Comparison of ENCODE assay signal across 25 mouse cellular contexts in the genomic region with DNA sequence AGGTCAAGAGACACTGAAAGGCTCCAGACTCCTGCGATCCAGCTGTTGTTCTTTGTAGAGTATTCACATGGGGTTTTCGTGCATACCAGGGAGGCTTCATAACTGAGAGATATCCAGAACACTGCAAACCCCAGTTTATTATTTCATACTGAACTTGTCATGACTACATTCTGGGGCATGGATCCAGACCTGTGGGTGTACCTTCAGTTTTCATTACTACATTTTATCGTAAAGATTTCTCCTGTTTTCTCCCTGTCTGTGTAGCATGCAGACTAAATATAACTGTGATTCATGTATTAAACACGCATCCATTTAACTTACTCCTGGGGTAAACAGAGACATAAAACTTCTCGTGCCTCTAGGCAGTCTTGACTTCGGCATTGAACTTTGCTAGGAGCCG.
"Had no signal": no experiment of that assay in that cellular context is flagged by ENCODE, and none has a peak within 500 bp of the region (broad histone marks: within the 10 kb centered on the region; RNA-seq: fewer than 3 reads in every experiment).

No protein-coding gene starts in this region.

- H3K9ac ChIP-seq: hindbrain, embryonic 13.5 days; hindbrain, embryonic 15.5 days; kidney, embryonic 15.5 days; limb, embryonic 13.5 days; limb, embryonic 15.5 days; liver, embryonic 12.5 days; liver, embryonic 14.5 days had no signal

- H3K4me3 ChIP-seq: heart, adult 2 months; hindbrain, embryonic 13.5 days; hindbrain, embryonic 15.5 days; kidney, embryonic 15.5 days; limb, embryonic 13.5 days; limb, embryonic 15.5 days; liver, embryonic 12.5 days had no signal

- H3K4me2 ChIP-seq: heart, embryonic 11.5 days; hindbrain, embryonic 13.5 days; hindbrain, embryonic 15.5 days; kidney, embryonic 15.5 days; limb, embryonic 13.5 days; limb, embryonic 15.5 days; liver, embryonic 12.5 days had no signal

- H3K27ac ChIP-seq: heart, adult 2 months; hindbrain, embryonic 13.5 days; hindbrain, embryonic 15.5 days; hindbrain, postnatal 0 days; kidney, embryonic 15.5 days; kidney, postnatal 0 days; limb, embryonic 13.5 days; limb, embryonic 15.5 days; liver, embryonic 12.5 days; liver, embryonic 14.5 days had no signal

- H3K9me3 ChIP-seq: limb, embryonic 15.5 days had no signal

- ATAC-seq: hindbrain, postnatal 0 days; intestine, embryonic 16.5 days; liver, embryonic 12.5 days had no signal

- H3K27me3 ChIP-seq: hindbrain, embryonic 13.5 days; hindbrain, embryonic 15.5 days; kidney, embryonic 15.5 days; limb, embryonic 13.5 days; limb, embryonic 15.5 days; liver, embryonic 12.5 days had no signal

- H3K4me1 ChIP-seq: hindbrain, embryonic 13.5 days; hindbrain, embryonic 15.5 days; limb, embryonic 13.5 days; liver, embryonic 12.5 days had no signal

- DNase-seq: gastrocnemius, postnatal 14 days; gastrocnemius, postnatal 36 days; heart, adult 11 months; heart, adult 2 months; heart, postnatal 10 days; heart, postnatal 36 days; kidney, adult 11 months; kidney, adult 2 months; kidney, adult 9 months; kidney, postnatal 14 days; kidney, postnatal 36 days; layer of hippocampus, adult 9-11 months; layer of hippocampus, postnatal 36 days; left cerebral cortex, postnatal 4 days had no signal

- H3K36me3 ChIP-seq: hindbrain, embryonic 13.5 days; hindbrain, embryonic 15.5 days; kidney, embryonic 15.5 days; limb, embryonic 13.5 days; limb, embryonic 15.5 days; liver, embryonic 12.5 days had no signal
